Mouse (Mus musculus): ENCODE results near the gene Cep170. TPM values are rescaled to one million over a fixed set of nuclear protein-coding genes. Genes with fewer than 3 reads are reported as not detected.
A peak's percentile ranks its signal among the peaks of the same experiment; 100 is the strongest.

The Cep170 gene
- polyA plus RNA-seq, 1 experiment from 2014 or later: 17.5 TPM

DNA sequence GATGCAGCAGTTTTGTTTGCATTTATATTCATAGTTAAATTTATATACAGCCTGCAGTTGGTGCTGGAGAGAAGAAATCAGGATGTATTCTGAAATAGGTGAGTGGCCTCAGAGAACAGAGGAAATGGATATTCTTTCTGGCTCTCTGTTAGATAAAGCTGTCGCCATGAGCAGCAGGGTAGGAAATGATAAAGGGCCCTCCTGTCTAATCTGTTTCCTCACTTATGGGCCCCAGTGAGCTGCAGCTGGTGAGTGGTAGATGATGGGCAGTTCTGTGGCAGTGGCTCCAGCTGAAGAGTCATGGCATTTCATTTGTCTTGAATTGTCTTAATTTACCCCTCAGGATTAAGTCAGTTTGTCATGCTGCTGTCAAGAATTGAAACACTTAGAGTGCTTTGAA lies 8.1 kb upstream of the Cep170 start:
- DNase-seq (ENCODE audit: low spot score): no peak
- H3K4me2 ChIP-seq: peak overlapping the region; percentile 30
- no peak overlapping the region for H3K27ac ChIP-seq (ENCODE audit: low read depth, low read length)
- peaks cover 49% of the 10 kb centered on the region for H3K4me1 ChIP-seq (replicated peaks; ENCODE audit: control insufficient read depth, insufficient read depth, low read length)
- 0% methylated on average over 1 of the region's 1 CpGs for WGBS
- H3K9ac ChIP-seq (ENCODE audit: low read depth, low read length): no peak overlapping the region
- H3K9me3 ChIP-seq (ENCODE audit: control insufficient read depth, low read length): no peaks in the 10 kb centered on the region
- H3K36me3 ChIP-seq (ENCODE audit: control insufficient read depth, insufficient read depth, low read length): no peaks in the 10 kb centered on the region; the same call in 1 of the 2 replicates
- no peak overlapping the region for H3K4me3 ChIP-seq (ENCODE audit: low read depth, low read length)
- no peaks in the 10 kb centered on the region for H3K27me3 ChIP-seq (replicated peaks; ENCODE audit: control insufficient read depth, insufficient read depth, low read length)
- peak; percentile 87 for ATAC-seq (replicated peaks; ENCODE audit: low FRiP score)

- no peaks in the 10 kb centered on the region for H3K27me3 ChIP-seq (replicated peaks; ENCODE audit: control insufficient read depth, insufficient read depth, low read length)
- DNase-seq (ENCODE audit: low spot score): no peak
- no peak overlapping the region for H3K27ac ChIP-seq (ENCODE audit: low read depth, low read length)
- H3K4me3 ChIP-seq (ENCODE audit: low read depth, low read length): no peak overlapping the region
- H3K36me3 ChIP-seq (ENCODE audit: control insufficient read depth, insufficient read depth, low read length): no peaks in the 10 kb centered on the region
- no peak for ATAC-seq (replicated peaks; ENCODE audit: low FRiP score)
- no peaks in the 10 kb centered on the region for H3K9me3 ChIP-seq (ENCODE audit: control insufficient read depth, low read length)
- no peak overlapping the region for H3K4me2 ChIP-seq
- peaks cover 37% of the 10 kb centered on the region for H3K4me1 ChIP-seq (replicated peaks; ENCODE audit: control insufficient read depth, insufficient read depth, low read length)
- no peak overlapping the region for H3K9ac ChIP-seq (ENCODE audit: low read depth, low read length)
- 52% methylated on average over 6 of the region's 6 CpGs for WGBS
Measured at GRCm38 (mm10) chr1:176818763-176819162, 4.9 kb upstream of the Cep170 start.

GRCm38 (mm10) chr1:176818147-176818546 lies 4.3 kb upstream of the Cep170 start:
- no peak overlapping the region for H3K4me2 ChIP-seq
- H3K4me3 ChIP-seq (ENCODE audit: low read depth, low read length): no peak overlapping the region
- no peaks in the 10 kb centered on the region for H3K36me3 ChIP-seq (ENCODE audit: control insufficient read depth, insufficient read depth, low read length)
- H3K9me3 ChIP-seq (ENCODE audit: control insufficient read depth, low read length): no peaks in the 10 kb centered on the region
- H3K9ac ChIP-seq (ENCODE audit: low read depth, low read length): no peak overlapping the region
- no peak for DNase-seq (ENCODE audit: low spot score)
- H3K27ac ChIP-seq (ENCODE audit: low read depth, low read length): no peak overlapping the region
- H3K27me3 ChIP-seq (replicated peaks; ENCODE audit: control insufficient read depth, insufficient read depth, low read length): no peaks in the 10 kb centered on the region
- ATAC-seq (replicated peaks; ENCODE audit: low FRiP score): no peak
- 45% methylated on average over 2 of the region's 2 CpGs for WGBS
- peaks cover 33% of the 10 kb centered on the region for H3K4me1 ChIP-seq (replicated peaks; ENCODE audit: control insufficient read depth, insufficient read depth, low read length)

- 68% methylated on average over 4 of the region's 4 CpGs for WGBS
- ATAC-seq (replicated peaks; ENCODE audit: low FRiP score): no peak
Measured at GRCm38 (mm10) chr1:176816728-176817127, 2.9 kb upstream of the Cep170 start.

GRCm38 (mm10) chr1:176814591-176815062 lies 760 bp upstream of the Cep170 start, which contains the start of gene Sdccag8:
Sdccag8 (plus strand) TSS chr1:176814660.
- peak within 1 kb of the TSS; percentile 81 for H3K9ac ChIP-seq (ENCODE audit: low read depth, low read length)
- under 1% methylated on average over 25 of the region's 25 CpGs for WGBS
- ATAC-seq (replicated peaks; ENCODE audit: low FRiP score) (peak; percentile 94), DNase-seq (ENCODE audit: low spot score) (peak; percentile 83)
- H3K27ac ChIP-seq (ENCODE audit: low read depth, low read length): peak within 1 kb of the TSS; percentile 91
- H3K4me1 ChIP-seq (replicated peaks; ENCODE audit: control insufficient read depth, insufficient read depth, low read length): peaks cover 19% of the 10 kb centered on the region
- H3K27me3 ChIP-seq (replicated peaks; ENCODE audit: control insufficient read depth, insufficient read depth, low read length): no peaks in the 10 kb centered on the region
- no peaks in the 10 kb centered on the region for H3K36me3 ChIP-seq (ENCODE audit: control insufficient read depth, insufficient read depth, low read length)
- no peaks in the 10 kb centered on the region for H3K9me3 ChIP-seq (ENCODE audit: control insufficient read depth, low read length)
- H3K4me2 ChIP-seq: peak within 1 kb of the TSS; percentile 88
- H3K4me3 ChIP-seq (ENCODE audit: low read depth, low read length): peak within 1 kb of the TSS; percentile 91

More at GRCm38 (mm10) chr1:176816728-176817127, 2.9 kb upstream of the Cep170 start:
- H3K27me3 ChIP-seq (replicated peaks; ENCODE audit: control insufficient read depth, insufficient read depth, low read length): no peaks in the 10 kb centered on the region
- no peaks in the 10 kb centered on the region for H3K9me3 ChIP-seq (ENCODE audit: control insufficient read depth, low read length)
- DNase-seq (ENCODE audit: low spot score): no peak
- peaks cover 27% of the 10 kb centered on the region for H3K4me1 ChIP-seq (replicated peaks; ENCODE audit: control insufficient read depth, insufficient read depth, low read length)
- H3K4me3 ChIP-seq (ENCODE audit: low read depth, low read length): no peak overlapping the region
- no peak overlapping the region for H3K27ac ChIP-seq (ENCODE audit: low read depth, low read length)
- no peaks in the 10 kb centered on the region for H3K36me3 ChIP-seq (ENCODE audit: control insufficient read depth, insufficient read depth, low read length)
- no peak overlapping the region for H3K4me2 ChIP-seq
- H3K9ac ChIP-seq (ENCODE audit: low read depth, low read length): no peak overlapping the region

DNA sequence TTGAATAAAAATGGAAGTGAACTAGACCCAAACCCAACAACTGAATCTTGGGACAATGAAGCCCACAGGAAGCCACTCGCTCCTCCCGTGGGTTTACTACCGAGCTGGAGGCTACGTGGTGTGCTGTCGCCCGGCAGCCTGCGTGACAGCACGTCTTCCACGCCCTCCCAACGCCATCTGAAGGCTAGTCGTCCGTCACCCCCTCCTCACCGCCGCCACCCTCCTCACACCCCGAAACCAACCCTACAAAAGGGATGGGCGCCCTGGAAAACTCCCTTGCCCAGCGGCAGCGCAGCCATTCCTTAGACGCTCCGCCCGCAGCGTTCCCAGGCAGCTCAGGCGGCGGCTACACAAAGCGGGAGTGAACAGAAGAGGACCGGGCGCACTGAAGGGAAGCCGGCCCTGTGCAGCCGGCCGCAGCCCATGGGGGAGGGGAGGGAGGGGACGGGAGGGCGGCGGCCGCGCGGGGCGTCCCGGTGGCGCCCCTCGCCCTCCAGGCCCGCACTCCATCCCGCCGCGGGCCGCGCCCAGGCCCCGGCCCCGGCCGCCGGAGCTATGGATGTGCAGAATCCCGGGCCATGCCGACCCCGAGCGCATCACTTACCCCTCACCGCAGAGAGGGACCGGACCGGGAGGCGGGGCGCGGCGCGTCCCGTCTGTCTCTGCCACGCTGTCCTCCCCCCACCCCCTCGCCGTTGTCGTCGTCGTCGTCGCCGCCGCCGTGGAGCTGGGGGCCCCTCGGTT lies 403 bp downstream of the Cep170 start:
- H3K4me2 ChIP-seq: peak overlapping the region; percentile 88
- peak; percentile 60 for ATAC-seq (replicated peaks; ENCODE audit: low FRiP score)
- peaks cover 15% of the 10 kb centered on the region for H3K4me1 ChIP-seq (replicated peaks; ENCODE audit: control insufficient read depth, insufficient read depth, low read length)
- WGBS: 0% methylated on average over 59 of the region's 75 CpGs
- no peaks in the 10 kb centered on the region for H3K36me3 ChIP-seq (ENCODE audit: control insufficient read depth, insufficient read depth, low read length)
- H3K27ac ChIP-seq (ENCODE audit: low read depth, low read length): peak overlapping the region; percentile 91
- peak overlapping the region; percentile 81 for H3K9ac ChIP-seq (ENCODE audit: low read depth, low read length)
- H3K9me3 ChIP-seq (ENCODE audit: control insufficient read depth, low read length): no peaks in the 10 kb centered on the region
- peak overlapping the region; percentile 91 for H3K4me3 ChIP-seq (ENCODE audit: low read depth, low read length)
- DNase-seq (ENCODE audit: low spot score): peak; percentile 77
- no peaks in the 10 kb centered on the region for H3K27me3 ChIP-seq (replicated peaks; ENCODE audit: control insufficient read depth, insufficient read depth, low read length)

DNA sequence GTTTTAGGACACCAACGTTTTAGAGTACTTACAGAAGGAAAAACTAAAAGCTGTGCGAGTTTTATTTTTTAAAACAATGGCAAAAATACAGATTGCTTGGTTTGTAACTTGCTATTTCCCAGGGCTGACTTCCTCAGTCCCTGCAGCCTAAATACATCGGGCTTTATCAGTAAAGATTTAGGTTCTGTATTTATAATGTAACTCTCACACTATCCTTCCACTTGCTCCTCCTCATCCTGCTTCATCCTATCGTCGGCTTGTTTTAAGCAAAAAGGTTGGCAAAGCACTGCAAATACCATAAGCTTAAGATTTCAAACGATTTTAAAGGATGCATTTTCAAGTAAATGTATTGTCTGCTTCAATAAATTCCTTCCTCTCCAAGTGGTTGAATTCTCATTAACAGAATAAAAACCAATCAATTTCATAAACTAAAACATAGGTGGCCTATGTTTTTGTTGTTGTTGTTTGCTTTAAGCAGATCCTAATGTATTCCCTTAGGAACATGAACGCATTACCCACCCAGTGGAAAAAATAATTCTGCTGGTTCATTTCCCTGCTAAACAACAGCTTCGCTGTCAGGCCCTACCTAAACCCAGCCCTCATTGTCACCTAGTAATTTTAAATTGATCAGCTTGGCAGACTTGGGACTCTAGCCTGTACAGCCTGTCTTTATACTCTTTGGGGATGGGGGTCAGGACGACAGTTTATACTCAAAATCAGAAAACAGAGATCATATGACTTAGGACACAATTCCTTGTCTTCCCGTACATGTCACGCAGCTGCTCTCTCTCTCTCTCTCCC lies 1.2 kb downstream of the Cep170 start:
- ATAC-seq (replicated peaks; ENCODE audit: low FRiP score): no peak
- H3K9ac ChIP-seq (ENCODE audit: low read depth, low read length): peak overlapping the region; percentile 81
- H3K4me2 ChIP-seq: peak overlapping the region; percentile 88
- WGBS: 16% methylated on average over 11 of the region's 11 CpGs
- no peaks in the 10 kb centered on the region for H3K36me3 ChIP-seq (ENCODE audit: control insufficient read depth, insufficient read depth, low read length)
- H3K9me3 ChIP-seq (ENCODE audit: control insufficient read depth, low read length): no peaks in the 10 kb centered on the region
- DNase-seq (ENCODE audit: low spot score): no peak
- H3K4me1 ChIP-seq (replicated peaks; ENCODE audit: control insufficient read depth, insufficient read depth, low read length): peaks cover 9% of the 10 kb centered on the region
- H3K27ac ChIP-seq (ENCODE audit: low read depth, low read length): peak overlapping the region; percentile 91
- H3K27me3 ChIP-seq (replicated peaks; ENCODE audit: control insufficient read depth, insufficient read depth, low read length): no peaks in the 10 kb centered on the region
- peak overlapping the region; percentile 91 for H3K4me3 ChIP-seq (ENCODE audit: low read depth, low read length)

DNA sequence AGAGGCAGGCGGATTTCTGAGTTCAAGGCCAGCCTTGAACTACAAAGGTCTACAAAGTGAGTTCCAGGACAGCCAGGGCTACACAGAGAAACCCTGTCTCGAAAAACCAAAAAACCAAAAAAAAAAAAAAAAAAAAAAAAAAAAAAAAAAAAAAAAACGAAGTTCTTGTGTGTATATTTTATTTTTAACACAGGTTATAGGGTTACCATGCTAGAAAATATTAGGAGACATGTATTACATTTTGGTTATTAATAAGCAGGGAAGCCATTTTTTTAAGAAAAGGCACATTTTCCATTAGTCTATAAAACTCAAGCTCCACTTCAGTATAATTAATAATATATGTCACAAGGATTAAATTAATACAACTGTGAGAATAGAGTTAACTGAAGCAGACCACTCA lies 2.0 kb downstream of the Cep170 start:
- H3K9ac ChIP-seq (ENCODE audit: low read depth, low read length): no peak overlapping the region
- no peaks in the 10 kb centered on the region for H3K9me3 ChIP-seq (ENCODE audit: control insufficient read depth, low read length)
- peak overlapping the region; percentile 88 for H3K4me2 ChIP-seq
- H3K36me3 ChIP-seq (ENCODE audit: control insufficient read depth, insufficient read depth, low read length): no peaks in the 10 kb centered on the region
- no peak overlapping the region for H3K27ac ChIP-seq (ENCODE audit: low read depth, low read length)
- ATAC-seq (replicated peaks; ENCODE audit: low FRiP score) (no peak), DNase-seq (ENCODE audit: low spot score) (no peak)
- H3K4me3 ChIP-seq (ENCODE audit: low read depth, low read length): peak overlapping the region; percentile 91
- H3K27me3 ChIP-seq (replicated peaks; ENCODE audit: control insufficient read depth, insufficient read depth, low read length): no peaks in the 10 kb centered on the region
- 67% methylated on average over 3 of the region's 3 CpGs for WGBS
- H3K4me1 ChIP-seq (replicated peaks; ENCODE audit: control insufficient read depth, insufficient read depth, low read length): peaks cover 9% of the 10 kb centered on the region

Measured in liver, embryonic 11.5 days (tissue).